ENCODE assay signal across 7 mouse cellular contexts in genomic region chr3:152145186-152145585, GRCm38 (mm10). TPM values are rescaled to one million over a fixed set of nuclear protein-coding genes. Genes with fewer than 3 reads are reported as not detected.
DNase-seq lines count a peak whose midpoint lies in the region; ATAC-seq lines count a peak whose summit lies in the region.

No protein-coding gene starts in this region.

- H3K27ac ChIP-seq in stomach, embryonic 15.5 days: no peak overlapping the region

- no peaks in the 10 kb centered on the region for H3K9me3 ChIP-seq in stomach, embryonic 15.5 days

- H3K4me2 ChIP-seq in stomach, embryonic 15.5 days: no peak overlapping the region

- H3K36me3 ChIP-seq in stomach, embryonic 15.5 days: no peaks in the 10 kb centered on the region

- WGBS in stomach, embryonic 15.5 days: 68% methylated on average over 2 of the region's 2 CpGs

- intact Hi-C loops in left cerebral cortex, postnatal 4 days (cut with DNase I): no loop called here

- ATAC-seq in stomach, embryonic 15.5 days (ENCODE audit: insufficient read depth, low FRiP score, low read depth): peak; percentile 74

- H3K4me1 ChIP-seq in stomach, embryonic 15.5 days: peaks cover 10% of the 10 kb centered on the region; the same call in 1 of the 2 replicates

- H3K4me3 ChIP-seq in stomach, embryonic 15.5 days (replicated peaks): no peak overlapping the region

- no peaks in the 10 kb centered on the region for H3K27me3 ChIP-seq in stomach, embryonic 15.5 days (replicated peaks)

- peak; percentile 14 for DNase-seq in left cerebral cortex, postnatal 4 days
- DNase-seq in left cerebral cortex, adult 8-10 months (ENCODE audit: low spot score in 2 of 2): no peak
- DNase-seq in cerebellum, adult 18-20 months: peak; percentile 35 to 46
- DNase-seq in heart, adult 11 months: peak; percentile 99
- peak; percentile 70 for DNase-seq in kidney, postnatal 10 days
- no peak for DNase-seq in thymus, postnatal 25 days

- H3K9ac ChIP-seq in stomach, embryonic 15.5 days: no peak overlapping the region

RNA-seq across cellular contexts. Expression of gene Gipc2, which starts 20.8 kb away (rescaled TPM):
- total RNA-seq in left cerebral cortex, postnatal 4 days (2021): 1 to 10 TPM; 4.0 to 7.3 TPM
- 1 to 10 TPM; 3.3 to 6.7 (median 5.0) TPM for total RNA-seq in left cerebral cortex, adult 8-10 months (2022)
- 57.5 and 78.6 TPM in 2 replicates for polyA plus RNA-seq in stomach, embryonic 15.5 days (2015; fragmentation: Nextera tagmentation; extraction: Ambion mirVana)

Comparison
In these comparisons a context has a peak if more than half of its experiments do, and no peak if none do; other contexts are left out.
1. DNase-seq: peak in left cerebral cortex, postnatal 4 days (single experiment), cerebellum, adult 18-20 months (2 of 2), heart, adult 11 months (single experiment) and kidney, postnatal 10 days (single experiment); none in left cerebral cortex, adult 8-10 months (0 of 2) and thymus, postnatal 25 days (single experiment).